Mouse (Mus musculus): ENCODE results near the gene 1700003F12Rik. TPM values are rescaled to one million over a fixed set of nuclear protein-coding genes. Genes with fewer than 3 reads are reported as not detected.

The 1700003F12Rik gene
- polyA plus RNA-seq, 1 experiment from 2014 or later = 0.54 TPM

GRCm38 (mm10) chr2:154569071-154569748, 22.3 kb downstream of the 1700003F12Rik start:
- Histone ChIP-seq H3K9ac (ENCODE audit: low read length) (peak overlapping the region; percentile 80), H3K9me3 (ENCODE audit: control insufficient read depth, low read length) (no peaks in the 10 kb centered on the region), H3K4me3 (ENCODE audit: low read length) (peak overlapping the region; percentile 80), H3K27ac (ENCODE audit: low read length) (peak overlapping the region; percentile 88), H3K4me2 (ENCODE audit: low read depth, low read length) (peak overlapping the region; percentile 75), H3K27me3 (ENCODE audit: control insufficient read depth, insufficient read depth, low read depth, low read length) (no peaks in the 10 kb centered on the region), H3K4me1 (replicated peaks; ENCODE audit: control insufficient read depth, insufficient read depth, low read length) (peaks cover 38% of the 10 kb centered on the region), H3K36me3 (ENCODE audit: control insufficient read depth, insufficient read depth, low read length) (no peaks in the 10 kb centered on the region; the same call in 1 of the 2 replicates)
- ATAC-seq (ENCODE audit: low read depth) = peak; percentile 78
- WGBS = 2% methylated on average over 46 of the region's 70 CpGs

- Histone ChIP-seq H3K9ac (ENCODE audit: low read length) (peak within 1 kb of the TSS; percentile 80), H3K4me3 (ENCODE audit: low read length) (peak within 1 kb of the TSS; percentile 80), H3K9me3 (ENCODE audit: control insufficient read depth, low read length) (no peaks in the 10 kb centered on the region), H3K4me2 (ENCODE audit: low read depth, low read length) (peak within 1 kb of the TSS; percentile 81), H3K27me3 (ENCODE audit: control insufficient read depth, insufficient read depth, low read depth, low read length) (no peaks in the 10 kb centered on the region), H3K36me3 (ENCODE audit: control insufficient read depth, insufficient read depth, low read length) (no peaks in the 10 kb centered on the region), H3K4me1 (replicated peaks; ENCODE audit: control insufficient read depth, insufficient read depth, low read length) (peaks cover 38% of the 10 kb centered on the region), H3K27ac (ENCODE audit: low read length) (peak within 1 kb of the TSS; percentile 89)
- under 1% methylated on average over 36 of the region's 44 CpGs for WGBS
- peak; percentile 97 for ATAC-seq (ENCODE audit: low read depth)
These were observed 23.0 kb downstream of the 1700003F12Rik start, which contains the start of gene E2f1 for GRCm38 (mm10) chr2:154569836-154570286. Gene E2f1, minus strand, starts transcription at chr2:154569892.

- peak overlapping the region; percentile 89 for H3K27ac ChIP-seq (ENCODE audit: low read length)
These were observed 23.8 kb downstream of the 1700003F12Rik start for GRCm38 (mm10) chr2:154570666-154571065.

GRCm38 (mm10) chr2:154571266-154571665, 24.4 kb downstream of the 1700003F12Rik start:
- Histone ChIP-seq H3K4me3 (ENCODE audit: low read length) (no peak overlapping the region), H3K4me2 (ENCODE audit: low read depth, low read length) (no peak overlapping the region), H3K9me3 (ENCODE audit: control insufficient read depth, low read length) (no peaks in the 10 kb centered on the region), H3K36me3 (ENCODE audit: control insufficient read depth, insufficient read depth, low read length) (no peaks in the 10 kb centered on the region), H3K27ac (ENCODE audit: low read length) (peak overlapping the region; percentile 89; the same call in 1 of the 2 replicates), H3K27me3 (ENCODE audit: control insufficient read depth, insufficient read depth, low read depth, low read length) (no peaks in the 10 kb centered on the region), H3K9ac (ENCODE audit: low read length) (no peak overlapping the region), H3K4me1 (replicated peaks; ENCODE audit: control insufficient read depth, insufficient read depth, low read length) (peaks cover 36% of the 10 kb centered on the region)
- 72% methylated on average over 4 of the region's 4 CpGs for WGBS
- no peak for ATAC-seq (ENCODE audit: low read depth)

More at GRCm38 (mm10) chr2:154570666-154571065, 23.8 kb downstream of the 1700003F12Rik start:
- no peak overlapping the region for H3K9ac ChIP-seq (ENCODE audit: low read length)
- 44% methylated on average over 4 of the region's 4 CpGs for WGBS
- H3K36me3 ChIP-seq (ENCODE audit: control insufficient read depth, insufficient read depth, low read length) = no peaks in the 10 kb centered on the region
- peaks cover 38% of the 10 kb centered on the region for H3K4me1 ChIP-seq (replicated peaks; ENCODE audit: control insufficient read depth, insufficient read depth, low read length)
- no peaks in the 10 kb centered on the region for H3K27me3 ChIP-seq (ENCODE audit: control insufficient read depth, insufficient read depth, low read depth, low read length)
- ATAC-seq (ENCODE audit: low read depth) = no peak
- no peak overlapping the region for H3K4me3 ChIP-seq (ENCODE audit: low read length)
- no peaks in the 10 kb centered on the region for H3K9me3 ChIP-seq (ENCODE audit: control insufficient read depth, low read length)
- H3K4me2 ChIP-seq (ENCODE audit: low read depth, low read length) = peak overlapping the region; percentile 81; the same call in 1 of the 2 replicates

- H3K27me3 ChIP-seq (ENCODE audit: control insufficient read depth, insufficient read depth, low read depth, low read length) = no peaks in the 10 kb centered on the region
- ATAC-seq (ENCODE audit: low read depth) = no peak
- H3K4me1 ChIP-seq (replicated peaks; ENCODE audit: control insufficient read depth, insufficient read depth, low read length) = peaks cover 29% of the 10 kb centered on the region
- H3K4me3 ChIP-seq (ENCODE audit: low read length) = no peak overlapping the region
- H3K4me2 ChIP-seq (ENCODE audit: low read depth, low read length) = no peak overlapping the region
- H3K9ac ChIP-seq (ENCODE audit: low read length) = no peak overlapping the region
- no peak overlapping the region for H3K27ac ChIP-seq (ENCODE audit: low read length)
- H3K9me3 ChIP-seq (ENCODE audit: control insufficient read depth, low read length) = no peaks in the 10 kb centered on the region
- no peaks in the 10 kb centered on the region for H3K36me3 ChIP-seq (ENCODE audit: control insufficient read depth, insufficient read depth, low read length)
- WGBS = 60% methylated on average over 8 of the region's 8 CpGs
These were observed 25.1 kb downstream of the 1700003F12Rik start for GRCm38 (mm10) chr2:154571976-154572375.

- Histone ChIP-seq H3K4me2 (ENCODE audit: low read depth, low read length) (no peak overlapping the region), H3K9ac (ENCODE audit: low read length) (no peak overlapping the region), H3K4me3 (ENCODE audit: low read length) (no peak overlapping the region), H3K27me3 (ENCODE audit: control insufficient read depth, insufficient read depth, low read depth, low read length) (no peaks in the 10 kb centered on the region), H3K4me1 (replicated peaks; ENCODE audit: control insufficient read depth, insufficient read depth, low read length) (peaks cover 19% of the 10 kb centered on the region), H3K36me3 (ENCODE audit: control insufficient read depth, insufficient read depth, low read length) (no peaks in the 10 kb centered on the region), H3K27ac (ENCODE audit: low read length) (no peak overlapping the region), H3K9me3 (ENCODE audit: control insufficient read depth, low read length) (no peaks in the 10 kb centered on the region)
- ATAC-seq (ENCODE audit: low read depth) = no peak
- 55% methylated on average over 3 of the region's 3 CpGs for WGBS
These were observed 26.1 kb downstream of the 1700003F12Rik start for GRCm38 (mm10) chr2:154572996-154573395.

- Histone ChIP-seq H3K4me3 (ENCODE audit: low read length) (no peak overlapping the region), H3K27me3 (ENCODE audit: control insufficient read depth, insufficient read depth, low read depth, low read length) (no peaks in the 10 kb centered on the region), H3K36me3 (ENCODE audit: control insufficient read depth, insufficient read depth, low read length) (no peaks in the 10 kb centered on the region), H3K9ac (ENCODE audit: low read length) (no peak overlapping the region), H3K9me3 (ENCODE audit: control insufficient read depth, low read length) (no peaks in the 10 kb centered on the region), H3K4me1 (replicated peaks; ENCODE audit: control insufficient read depth, insufficient read depth, low read length) (peaks cover 13% of the 10 kb centered on the region; the same call in 1 of the 2 replicates), H3K27ac (ENCODE audit: low read length) (no peak overlapping the region), H3K4me2 (ENCODE audit: low read depth, low read length) (no peak overlapping the region)
- WGBS = 74% methylated on average over 7 of the region's 7 CpGs
- no peak for ATAC-seq (ENCODE audit: low read depth)
These were observed 27.4 kb downstream of the 1700003F12Rik start for GRCm38 (mm10) chr2:154574271-154574670.

- no peak for ATAC-seq (ENCODE audit: low read depth)
- Histone ChIP-seq H3K27me3 (ENCODE audit: control insufficient read depth, insufficient read depth, low read depth, low read length) (no peaks in the 10 kb centered on the region), H3K4me2 (ENCODE audit: low read depth, low read length) (no peak overlapping the region), H3K9me3 (ENCODE audit: control insufficient read depth, low read length) (no peaks in the 10 kb centered on the region), H3K4me3 (ENCODE audit: low read length) (no peak overlapping the region), H3K27ac (ENCODE audit: low read length) (no peak overlapping the region), H3K9ac (ENCODE audit: low read length) (no peak overlapping the region), H3K4me1 (replicated peaks; ENCODE audit: control insufficient read depth, insufficient read depth, low read length) (no peaks in the 10 kb centered on the region; the same call in 1 of the 2 replicates), H3K36me3 (ENCODE audit: control insufficient read depth, insufficient read depth, low read length) (no peaks in the 10 kb centered on the region)
- WGBS = 60% methylated on average over 12 of the region's 12 CpGs
These were observed 30.2 kb downstream of the 1700003F12Rik start for GRCm38 (mm10) chr2:154576876-154577743.

GRCm38 (mm10) chr2:154577744-154578067, 30.8 kb downstream of the 1700003F12Rik start:
- Histone ChIP-seq H3K36me3 (ENCODE audit: control insufficient read depth, insufficient read depth, low read length) (no peaks in the 10 kb centered on the region), H3K27ac (ENCODE audit: low read length) (no peak overlapping the region), H3K27me3 (ENCODE audit: control insufficient read depth, insufficient read depth, low read depth, low read length) (no peaks in the 10 kb centered on the region), H3K4me1 (replicated peaks; ENCODE audit: control insufficient read depth, insufficient read depth, low read length) (no peaks in the 10 kb centered on the region; the same call in 1 of the 2 replicates), H3K4me2 (ENCODE audit: low read depth, low read length) (no peak overlapping the region), H3K9me3 (ENCODE audit: control insufficient read depth, low read length) (no peaks in the 10 kb centered on the region), H3K9ac (ENCODE audit: low read length) (no peak overlapping the region), H3K4me3 (ENCODE audit: low read length) (no peak overlapping the region)
- 86% methylated on average over 6 of the region's 6 CpGs for WGBS
- ATAC-seq (ENCODE audit: low read depth) = no peak
